Mouse (Mus musculus) left cerebral cortex, adult 6 months (tissue): ENCODE data around the gene Map4k3. TPM values are rescaled to one million over a fixed set of nuclear protein-coding genes. Genes with fewer than 3 reads are reported as not detected.

Experiments
- long read RNA-seq, 2 experiments: library from polyadenylated mRNA; unstranded; transcript quantifications; one replicate each; pipeline ENCODE4 v2.0.0; 2019 to 2020
- polyA plus RNA-seq: library from polyadenylated mRNA; unstranded; fragments of <200 nt; fragmentation: Nextera tagmentation; gene quantifications from 2 replicates; pipeline ENCODE4 v1.2.3, GENCODE M21; 2021

The Map4k3 gene
- polyA plus RNA-seq, result 6.2 and 8.8 TPM in 2 replicates
- long read RNA-seq, experiment 1, full-length matches to known transcripts, result 3 of 28 reads
- long read RNA-seq, experiment 1, partial matches to known transcripts, result 14 of 28 reads
- long read RNA-seq, experiment 1, other reads (novel, unspliced or antisense), result 11 of 28 reads
- long read RNA-seq, experiment 2, full-length matches to known transcripts, result 2 of 21 reads
- long read RNA-seq, experiment 2, partial matches to known transcripts, result 7 of 21 reads
- long read RNA-seq, experiment 2, other reads (novel, unspliced or antisense), result 12 of 21 reads

GRCm38 (mm10) chr17:80728062-80728858 is at the start of gene Map4k3:
TSS of gene Map4k3 (minus strand) at chr17:80728485.

GRCm38 (mm10) chr17:80577639-80578038 is 150.6 kb downstream of the Map4k3 start, which contains the start of gene Cdkl4:
TSS of gene Cdkl4 (minus strand) at chr17:80577813.

Other genes starting within 250 kb of the Map4k3 start
- gene Sos1, start 248.0 kb downstream of the Map4k3 start, polyA plus RNA-seq, result 2.9 and 3.0 TPM in 2 replicates
- gene Cdkl4, start 150.7 kb downstream of the Map4k3 start, polyA plus RNA-seq, result 10.9 and 14.7 TPM in 2 replicates
- 64.7 and 67.6 TPM in 2 replicates for gene Tmem178, start 216.1 kb upstream of the Map4k3 start, polyA plus RNA-seq